Mouse (Mus musculus) brain, embryonic 14.5 days (tissue): Measurements from ENCODE around the gene Lyrm1.

ENCODE experiments used
- CTCF ChIP-seq: fragments of 200-500 bp; IDR thresholded peaks from 2 replicates; pipeline ENCODE4 v1.5.1; 2012; ENCODE audit warnings: inconsistent platforms, mild to moderate bottlenecking, moderate library complexity, borderline replicate concordance; ENCODE audit not compliant: insufficient read depth, insufficient read length; ENCODE audit errors: extremely low read depth
- POLR2A ChIP-seq: fragments of 200-500 bp; IDR thresholded peaks from 2 replicates; pipeline ENCODE4 v1.6.1; 2012; ENCODE audit warnings: mild to moderate bottlenecking, inconsistent platforms, borderline replicate concordance; ENCODE audit not compliant: poor library complexity, insufficient read depth, insufficient read length, severe bottlenecking; ENCODE audit errors: extremely low read depth

GRCm38 (mm10) chr7:119850737-119851136 is 44.9 kb upstream of the Lyrm1 start:
- no peak for TF ChIP-seq CTCF
- TF ChIP-seq POLR2A: no peak
